Mouse (Mus musculus) thymus, postnatal 10 days (tissue): ENCODE measurements around the gene Tyr.
"Not testable (repeated sequence)": the region's sequence is repeated elsewhere in the genome, so short reads cannot be mapped to it uniquely, and the experiment has no call there.

Experiments used
- DNase-seq, 2 experiments: peaks; one replicate each; pipeline ENCODE4 v3.0.0; 2021; ENCODE audit warnings: low spot score in 2 of 2

Gene Tyr

GRCm38 (mm10) chr7:87493412-87493811 is at the start of gene Tyr:
TSS of gene Tyr (minus strand) at chr7:87493512.
- no peak for DNase-seq

- DNase-seq: no peak
These were observed 45.7 kb upstream of the Tyr start for GRCm38 (mm10) chr7:87539031-87539430.

DNA sequence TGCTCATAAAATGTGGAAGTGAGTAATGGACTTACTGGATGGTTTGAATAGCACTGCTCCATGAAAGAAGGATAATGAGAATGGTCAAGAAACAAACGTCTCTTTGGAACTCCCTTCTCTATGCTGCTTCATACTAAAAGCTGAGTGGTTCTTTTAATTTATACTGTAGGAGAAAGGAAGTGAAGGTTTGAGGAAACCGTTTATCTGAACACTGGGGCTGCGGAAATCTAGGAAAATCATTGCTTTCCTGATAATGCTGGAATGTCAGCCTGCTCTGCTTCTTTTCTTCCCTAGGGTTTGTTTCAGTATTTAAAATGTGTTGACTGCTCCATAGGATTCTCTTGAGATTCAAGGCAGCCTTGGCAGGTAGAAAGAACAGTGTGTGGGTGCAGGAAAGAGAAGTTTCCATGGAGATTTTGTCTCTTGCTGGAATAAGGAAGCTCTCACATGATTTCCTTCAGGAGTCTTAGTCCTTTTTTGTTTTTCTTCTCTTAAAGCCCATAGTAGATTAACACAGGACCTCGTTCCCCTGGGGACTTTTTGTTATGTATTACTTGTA is 891 bp upstream of the Tyr start:
- no peak for DNase-seq

- DNase-seq: no peak
These were observed 5.3 kb downstream of the Tyr start for GRCm38 (mm10) chr7:87488024-87488423.

GRCm38 (mm10) chr7:87413271-87413670 is 80.0 kb downstream of the Tyr start:
- no peak for DNase-seq

DNA sequence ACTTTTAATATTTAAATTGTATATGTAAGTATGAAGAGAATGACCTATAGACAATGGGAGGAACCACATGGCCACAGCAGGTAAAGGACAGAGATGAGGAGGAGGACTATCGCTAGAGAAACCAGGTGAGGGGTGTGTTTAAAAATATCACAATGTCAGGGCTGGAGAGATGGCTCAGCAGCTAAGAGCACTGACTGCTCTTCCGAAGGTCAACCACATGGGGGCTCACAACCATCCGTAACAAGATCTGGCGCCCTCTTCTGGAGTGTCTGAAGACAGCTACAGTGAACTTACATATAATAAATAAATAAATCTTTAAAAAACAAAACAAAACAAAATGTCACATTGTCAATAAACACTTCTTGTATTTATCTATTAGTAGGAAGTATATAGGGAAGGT is 81.9 kb downstream of the Tyr start:
- not testable (repeated sequence) for DNase-seq

DNA sequence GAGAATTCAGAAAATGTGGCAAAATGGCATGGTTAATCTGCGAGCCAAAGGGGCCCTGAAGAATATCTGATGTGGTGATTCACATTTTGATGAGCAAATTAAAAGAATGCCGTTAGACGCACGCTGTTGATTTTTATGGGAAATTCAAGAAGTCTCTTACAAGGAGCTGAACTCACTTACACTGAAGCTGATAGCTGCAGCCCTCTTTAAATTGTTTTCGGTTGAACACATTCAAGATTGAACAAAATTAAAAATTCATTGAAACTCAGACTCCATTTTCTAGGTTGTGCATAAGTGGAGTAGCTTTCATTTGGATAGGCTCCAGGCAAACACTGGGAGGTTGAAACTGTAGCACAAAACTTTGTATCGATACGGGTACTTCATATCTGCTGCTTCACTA is 96.3 kb downstream of the Tyr start:
- no peak for DNase-seq

DNA sequence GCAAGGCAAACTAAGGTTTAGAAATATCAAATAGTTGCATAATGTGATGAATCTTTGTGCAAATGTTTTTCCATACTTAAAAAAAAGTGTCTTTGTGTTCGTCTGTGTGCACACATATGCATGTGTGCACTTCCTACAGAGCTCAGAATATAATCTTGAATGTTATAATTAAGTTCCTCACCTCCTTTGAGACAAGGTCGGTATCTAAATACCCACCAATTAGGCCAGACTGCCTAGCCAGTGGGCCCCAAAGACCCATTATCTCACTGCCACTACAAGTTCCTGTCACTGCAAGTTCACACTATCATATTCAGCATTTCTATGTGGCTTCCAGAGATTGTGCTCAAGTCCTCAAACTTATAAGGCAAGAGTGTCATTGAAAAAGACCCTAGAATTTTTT is 118.4 kb downstream of the Tyr start:
- DNase-seq: no peak
